Mouse (Mus musculus): ENCODE results near the gene Copz1. TPM values are rescaled to one million over a fixed set of nuclear protein-coding genes. Genes with fewer than 3 reads are reported as not detected.

Gene Copz1
- polyA plus RNA-seq, 1 experiment = 80.1 TPM

DNA sequence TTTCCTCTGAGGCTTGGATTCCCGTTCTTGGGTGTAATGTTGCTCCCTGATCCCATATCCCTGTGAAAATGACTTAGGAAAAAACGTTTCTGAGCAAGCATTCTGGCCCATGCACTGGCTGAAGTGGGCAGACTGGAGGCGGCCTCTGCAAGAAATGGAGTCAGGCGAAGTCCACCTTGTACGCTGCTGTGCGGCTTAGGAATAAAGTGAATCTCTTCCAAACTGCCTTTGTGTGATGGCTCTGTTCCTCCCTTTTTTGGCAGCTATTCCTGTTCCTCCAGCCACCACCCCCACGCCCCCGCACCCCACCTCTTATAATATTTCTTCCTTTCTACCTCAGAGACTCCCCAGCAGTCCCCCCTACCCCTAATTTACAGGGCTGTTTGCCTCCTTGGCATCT lies 27.1 kb downstream of the Copz1 start:
- TF ChIP-seq GATA1 (IDR thresholded peaks at IDR 0.05; ENCODE audit: low read length) = no peak

DNA sequence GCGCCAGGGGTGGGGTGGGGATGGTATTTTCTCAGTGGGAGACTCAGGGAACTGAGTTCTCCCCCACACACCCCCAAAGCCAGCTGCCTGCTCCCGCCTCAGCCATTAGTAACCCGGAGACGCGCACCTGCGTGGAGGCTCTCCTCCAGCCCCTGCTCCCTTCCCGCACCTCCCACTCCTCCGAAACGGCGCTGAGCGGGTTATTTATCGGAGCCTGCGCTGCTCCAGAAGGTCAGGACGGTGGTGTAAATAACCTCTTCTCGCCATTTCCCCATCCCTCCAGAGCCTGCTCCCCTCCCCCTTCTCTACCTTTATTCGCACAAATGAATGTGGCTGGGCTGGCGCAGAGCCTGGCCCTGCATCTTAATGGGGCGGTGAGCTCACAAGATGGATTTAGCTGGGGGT lies 27.6 kb downstream of the Copz1 start:
- no peak for TF ChIP-seq GATA1 (IDR thresholded peaks at IDR 0.05; ENCODE audit: low read length)

- TF ChIP-seq GATA1 (IDR thresholded peaks at IDR 0.05; ENCODE audit: low read length) = no peak
Observed at GRCm38 (mm10) chr15:103300560-103300959, 28.0 kb downstream of the Copz1 start.

DNA sequence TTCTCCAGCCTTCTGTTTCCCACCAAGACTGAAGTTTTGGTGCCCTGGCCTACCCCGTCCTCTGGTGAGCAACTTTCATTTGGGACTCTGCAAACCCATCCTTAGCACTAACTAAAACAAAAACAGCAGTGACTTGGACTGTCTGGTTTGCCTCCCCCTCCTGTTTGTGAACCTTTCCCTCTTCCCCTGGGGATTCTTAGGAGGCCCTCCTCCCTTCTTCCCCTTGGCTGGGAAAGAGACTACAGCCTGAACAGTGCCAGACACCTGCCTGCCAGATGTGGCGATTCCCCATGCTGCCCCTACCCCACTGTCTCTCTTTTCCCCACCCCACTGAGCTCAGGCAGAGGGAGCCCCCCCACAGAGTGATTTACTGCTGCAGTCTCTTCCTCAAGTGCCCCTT lies 28.5 kb downstream of the Copz1 start:
- no peak for TF ChIP-seq GATA1 (IDR thresholded peaks at IDR 0.05; ENCODE audit: low read length)

DNA sequence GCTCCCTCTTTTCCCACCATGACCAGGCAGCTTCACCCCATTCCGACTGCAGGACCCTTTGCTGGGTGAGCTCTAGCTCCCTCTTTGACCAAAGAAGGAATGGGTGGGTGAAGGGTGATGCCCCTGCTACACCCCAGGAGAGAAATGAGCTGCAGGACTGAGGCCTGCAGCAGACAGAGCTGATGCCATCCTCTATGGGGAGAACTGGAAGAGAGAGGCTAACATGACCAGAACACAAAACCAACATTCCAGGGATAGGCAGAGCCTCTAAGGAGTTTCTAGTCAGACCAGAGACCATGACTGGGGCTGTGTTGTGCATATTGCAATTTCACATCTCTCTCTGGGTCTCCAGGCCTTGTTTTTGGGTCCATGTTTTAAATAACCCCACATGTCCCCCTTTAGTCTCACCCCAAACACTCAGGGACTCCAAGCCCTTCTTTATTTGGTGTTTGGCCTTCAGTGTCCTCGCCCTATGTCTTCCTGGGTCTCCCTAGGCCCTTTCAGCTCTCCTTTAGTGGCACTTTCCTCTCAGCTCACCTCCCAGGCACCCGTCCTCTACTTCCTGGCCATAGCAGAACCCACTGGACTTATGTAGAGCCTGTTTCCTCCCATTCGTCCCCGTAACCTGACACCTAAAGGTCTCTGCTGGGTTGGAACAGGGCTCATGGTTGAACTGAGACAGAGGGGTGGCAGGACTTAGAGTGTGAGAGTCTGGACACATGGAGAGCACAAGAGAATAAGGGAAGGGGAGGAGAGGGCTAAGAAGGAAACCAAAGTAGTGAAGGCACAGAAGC lies 29.2 kb downstream of the Copz1 start:
- TF ChIP-seq GATA1 (IDR thresholded peaks at IDR 0.05; ENCODE audit: low read length) = no peak

DNA sequence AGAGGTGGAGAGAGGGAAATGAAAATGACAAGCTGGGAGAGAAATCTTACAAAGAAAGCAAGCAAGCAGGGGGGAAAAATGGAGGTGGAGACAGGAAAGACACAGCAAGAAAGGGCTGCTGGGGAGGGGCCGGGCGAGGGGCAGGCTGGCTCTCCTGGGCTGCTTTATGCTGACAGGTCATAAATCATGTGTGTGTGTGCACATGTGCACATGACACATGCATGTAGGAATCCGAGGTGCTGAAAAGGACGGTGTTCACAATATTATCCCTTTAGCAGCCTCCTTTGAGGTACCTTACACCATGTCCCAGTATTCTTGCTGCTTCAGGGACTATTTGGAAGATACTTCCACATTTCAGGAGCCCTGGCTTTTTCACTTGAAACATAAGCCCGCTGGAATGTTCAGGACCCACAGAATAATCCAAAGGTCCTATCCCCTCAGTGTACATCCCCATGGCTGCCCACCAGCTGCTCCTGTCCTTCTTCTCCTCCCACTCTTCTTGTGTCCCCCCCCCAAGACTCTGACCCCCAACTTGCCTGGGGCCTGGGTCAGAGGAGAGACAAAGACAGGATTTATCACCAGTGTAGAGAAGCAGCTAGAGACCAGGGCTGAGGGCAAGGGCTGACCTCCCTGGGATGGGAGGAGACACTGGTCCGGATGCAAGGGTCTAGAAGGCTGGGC lies 30.0 kb downstream of the Copz1 start:
- TF ChIP-seq GATA1 (IDR thresholded peaks at IDR 0.05; ENCODE audit: low read length) = no peak

DNA sequence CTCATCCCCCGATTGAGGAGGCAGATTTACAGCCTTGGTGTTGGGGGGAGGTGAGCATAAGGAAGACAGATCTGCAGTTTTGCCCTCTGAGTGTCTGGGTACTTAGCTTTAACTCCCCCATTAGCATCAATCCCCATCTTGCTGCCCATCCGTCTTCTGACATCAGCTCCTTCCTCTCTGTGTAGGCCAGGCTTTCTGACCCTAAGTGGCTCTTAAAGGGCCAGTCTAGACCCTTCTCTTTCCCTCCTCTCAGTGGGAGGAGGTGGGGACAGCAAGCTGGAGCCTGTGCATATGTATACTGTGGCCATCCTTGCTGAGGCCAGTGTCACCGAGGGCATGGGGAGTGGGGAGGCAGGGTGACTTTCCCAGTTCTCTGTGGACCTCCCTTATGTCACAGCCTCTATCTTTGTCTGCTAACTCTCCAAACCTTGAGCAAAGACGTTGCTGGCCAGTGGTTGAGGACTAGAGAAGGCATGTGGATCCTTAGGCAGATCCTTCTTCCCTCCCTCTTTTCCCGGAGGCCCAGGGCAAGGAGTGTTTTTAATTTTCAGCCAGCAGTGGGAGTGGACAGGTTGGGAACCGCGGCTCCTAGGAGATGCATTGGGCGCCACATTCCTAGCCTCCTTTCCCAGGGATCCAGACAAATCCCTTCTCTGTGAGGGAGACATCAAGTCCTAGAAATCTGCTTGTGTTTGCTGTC lies 31.6 kb downstream of the Copz1 start:
- no peak for TF ChIP-seq GATA1 (IDR thresholded peaks at IDR 0.05; ENCODE audit: low read length)

GRCm38 (mm10) chr15:103304616-103304969 lies 32.1 kb downstream of the Copz1 start:
- TF ChIP-seq GATA1 (IDR thresholded peaks at IDR 0.05; ENCODE audit: low read length) = no peak

DNA sequence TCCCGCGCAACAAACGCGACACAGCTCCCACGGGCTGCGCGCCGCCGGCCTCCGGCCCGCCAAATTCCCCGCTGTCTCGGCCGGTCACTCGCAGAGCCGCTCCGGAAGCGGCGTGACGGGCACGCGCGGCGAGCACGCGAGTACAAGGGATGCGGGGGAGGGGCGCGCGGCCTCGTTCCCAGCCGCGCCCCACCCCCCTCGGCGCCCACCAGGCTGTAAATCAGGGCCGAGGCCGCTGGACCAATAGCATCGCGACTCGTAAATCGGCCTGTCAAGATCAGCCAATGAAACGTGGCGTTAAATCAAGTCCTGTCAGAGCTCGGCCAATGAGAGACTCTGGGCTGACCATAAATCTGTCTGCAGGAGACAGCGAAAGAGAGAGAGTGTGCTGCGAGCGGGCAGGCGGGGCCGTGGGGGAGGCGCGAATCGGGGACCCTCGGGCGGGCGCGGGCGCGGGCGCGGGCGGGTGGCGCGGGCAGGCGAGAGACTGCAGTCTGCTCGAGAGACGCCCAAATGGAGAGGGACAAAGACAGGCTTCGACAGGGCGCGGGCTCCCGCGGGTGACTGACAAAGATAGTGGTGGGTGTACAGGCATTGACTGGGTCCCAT lies 32.7 kb downstream of the Copz1 start:
- TF ChIP-seq GATA1 (IDR thresholded peaks at IDR 0.05; ENCODE audit: low read length) = no peak

DNA sequence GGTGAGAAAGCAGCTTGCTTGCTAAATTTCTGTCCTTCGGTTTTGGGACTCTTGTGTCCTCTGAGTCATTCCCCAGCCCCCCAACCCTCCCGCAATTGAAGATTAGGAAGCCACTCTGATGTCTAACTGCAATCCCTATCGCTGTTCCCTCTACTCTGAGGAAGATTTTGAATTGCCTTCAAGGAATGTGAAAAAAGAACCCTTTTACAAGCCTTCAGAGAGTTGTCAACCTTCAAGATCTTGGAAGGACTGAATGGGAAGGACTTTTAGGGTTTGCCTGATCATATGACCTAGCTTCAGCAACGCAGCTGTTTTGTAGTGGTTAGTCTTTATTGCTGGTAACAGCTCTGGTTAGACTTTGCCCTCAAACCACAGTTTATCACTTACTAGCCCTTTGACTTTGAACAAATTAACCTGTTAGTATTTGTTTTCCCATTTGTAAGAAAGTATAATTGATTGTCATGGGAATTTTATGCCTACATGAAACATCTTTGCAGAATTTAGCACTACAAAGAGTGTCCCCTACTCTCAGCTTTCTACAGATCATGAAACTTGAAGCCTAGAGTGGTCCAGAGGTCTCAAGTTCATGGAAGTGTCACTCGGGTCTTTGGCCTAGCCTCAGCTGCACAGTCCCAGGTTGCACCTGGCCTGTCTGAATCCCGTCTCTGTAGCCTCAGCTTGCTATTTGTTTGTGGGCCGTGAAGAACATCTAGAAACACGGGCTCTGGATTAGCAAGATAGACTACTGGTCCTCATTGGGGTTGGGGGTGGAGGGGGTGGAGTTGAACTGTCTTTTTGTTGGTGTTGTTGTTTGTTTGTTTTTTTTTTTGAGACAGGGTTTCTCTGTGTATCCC lies 33.5 kb downstream of the Copz1 start:
- no peak for TF ChIP-seq GATA1 (IDR thresholded peaks at IDR 0.05; ENCODE audit: low read length)

DNA sequence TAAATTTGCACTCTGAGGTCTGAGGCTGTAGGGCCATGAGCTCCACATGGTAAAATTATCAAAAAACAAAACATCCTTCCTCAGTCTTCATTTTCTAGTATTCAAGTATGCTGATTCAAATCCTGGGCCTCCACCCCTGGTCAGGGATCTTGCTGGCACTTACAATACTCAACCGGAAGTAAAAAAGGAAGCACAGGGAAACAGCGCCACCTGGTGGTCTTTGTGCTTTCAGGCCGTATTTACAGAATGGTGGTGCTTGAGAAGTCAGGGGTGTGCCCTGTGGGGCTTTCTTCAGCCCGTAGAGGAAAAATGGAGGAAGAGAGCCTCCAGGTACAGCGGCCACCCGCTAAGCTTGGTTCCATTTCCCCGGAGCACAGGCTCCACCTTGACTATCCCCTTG lies 34.6 kb downstream of the Copz1 start:
- no peak for TF ChIP-seq GATA1 (IDR thresholded peaks at IDR 0.05; ENCODE audit: low read length)

- TF ChIP-seq GATA1 (IDR thresholded peaks at IDR 0.05; ENCODE audit: low read length) = no peak
Observed at GRCm38 (mm10) chr15:103308056-103308875, 35.8 kb downstream of the Copz1 start.

- TF ChIP-seq GATA1 (IDR thresholded peaks at IDR 0.05; ENCODE audit: low read length) = no peak
Observed at GRCm38 (mm10) chr15:103308876-103309580, 36.5 kb downstream of the Copz1 start.
